Mouse (Mus musculus) CH12.LX (cell line): ENCODE measurements around the gene Lrrc23. TPM values are rescaled to one million over a fixed set of nuclear protein-coding genes. Genes with fewer than 3 reads are reported as not detected.
A peak's percentile ranks its signal among the peaks of the same experiment; 100 is the strongest.

Experiments
- DNase-seq: peaks from one replicate; pipeline ENCODE4 v3.0.0-alpha.2; 2013; ENCODE audit errors: extremely low read depth
- H3K27ac ChIP-seq: 2 replicates; pipeline ENCODE4 v1.5.1; 2012; ENCODE audit warnings: low read depth, mild to moderate bottlenecking, control low read depth, moderate library complexity; ENCODE audit not compliant: insufficient read depth
- H3K27me3 ChIP-seq: replicated peaks from 2 replicates; pipeline ENCODE3; 2012; ENCODE audit warnings: inconsistent platforms
- H3K36me3 ChIP-seq, 2 experiments: replicated peaks in 1 of 2; 2 replicates each; pipeline versions ENCODE3 to v1.6.1; 2012; ENCODE audit warnings: inconsistent platforms in 1 of 2, low read length in 1 of 2, mild to moderate bottlenecking in 1 of 2, mixed read lengths in 1 of 2, moderate library complexity in 1 of 2; ENCODE audit not compliant: control insufficient read depth in 1 of 2, insufficient read depth in 1 of 2
- H3K4me1 ChIP-seq, 2 experiments: 2 replicates each; pipeline ENCODE4 v1.6.1; 2012; ENCODE audit warnings: inconsistent platforms in 1 of 2, moderate library complexity in 1 of 2; ENCODE audit not compliant: insufficient read depth in 2 of 2, control insufficient read depth in 1 of 2
- H3K4me2 ChIP-seq: 2 replicates; pipeline ENCODE4 v1.6.1; 2012; ENCODE audit warnings: low read depth, mild to moderate bottlenecking, control low read depth; ENCODE audit not compliant: poor library complexity, insufficient read depth, severe bottlenecking
- H3K4me3 ChIP-seq, 3 experiments: fragments of 150-350 bp in 1 of 3; sonication (generic) in 1 of 3; replicated peaks in 1 of 3; 2 replicates each; pipeline versions ENCODE3 to v1.5.1; 2011 to 2012; ENCODE audit warnings: low read depth in 2 of 3, low read length in 2 of 3, mild to moderate bottlenecking in 2 of 3, moderate library complexity in 2 of 3, control low read depth in 1 of 3, improper control_type of control experiment in 1 of 3, inconsistent platforms in 1 of 3, mixed read lengths in 1 of 3; ENCODE audit not compliant: poor library complexity in 1 of 3
- H3K79me2 ChIP-seq: replicated peaks from 2 replicates; pipeline ENCODE4 v1.6.1; 2012; ENCODE audit warnings: mild to moderate bottlenecking, moderate library complexity; ENCODE audit not compliant: control insufficient read depth, poor library complexity, insufficient read depth, severe bottlenecking; ENCODE audit errors: extremely low read depth
- H3K9ac ChIP-seq: 2 replicates; pipeline ENCODE4 v1.6.1; 2012; ENCODE audit warnings: low read depth, mild to moderate bottlenecking, control low read depth, moderate library complexity; ENCODE audit not compliant: insufficient read depth
- H3K9me3 ChIP-seq: replicated peaks from 2 replicates; pipeline ENCODE3; 2012; ENCODE audit warnings: low read length, inconsistent platforms, mixed read lengths
- BHLHE40 ChIP-seq: IDR thresholded peaks from 2 replicates; pipeline ENCODE4 v1.6.1; 2011; ENCODE audit warnings: mild to moderate bottlenecking, low read depth, low read length, improper control_type of control experiment
- CHD1 ChIP-seq: IDR thresholded peaks from 2 replicates; pipeline ENCODE4 v1.6.1; 2012; ENCODE audit warnings: low read depth, low read length, improper control_type of control experiment, inconsistent platforms
- CHD2 ChIP-seq: IDR thresholded peaks from 2 replicates; pipeline ENCODE4 v1.6.1; 2011; ENCODE audit warnings: low read length, improper control_type of control experiment
- CTCF ChIP-seq, 2 experiments: IDR thresholded peaks in 1 of 2; conservative IDR thresholded peaks in 1 of 2; 2 replicates each; pipeline ENCODE4 v1.5.1; 2011 to 2012; ENCODE audit warnings: low read depth in 2 of 2, low read length in 2 of 2, improper control_type of control experiment in 1 of 2, inconsistent platforms in 1 of 2, mild to moderate bottlenecking in 1 of 2, moderate library complexity in 1 of 2
- E2F4 ChIP-seq: IDR thresholded peaks from 2 replicates; pipeline ENCODE4 v1.6.1; 2011; ENCODE audit warnings: low read depth, low read length, improper control_type of control experiment; ENCODE audit not compliant: insufficient replicate concordance
- ELF1 ChIP-seq: IDR thresholded peaks from 2 replicates; pipeline ENCODE4 v1.6.1; 2014; ENCODE audit warnings: low read depth, mild to moderate bottlenecking, inconsistent platforms, low read length, improper control_type of control experiment
- ETS1 ChIP-seq: conservative IDR thresholded peaks from 2 replicates; pipeline ENCODE4 v1.6.1; 2012; ENCODE audit warnings: low read depth, mild to moderate bottlenecking, inconsistent platforms, low read length, improper control_type of control experiment, moderate library complexity
- GABPA ChIP-seq: IDR thresholded peaks from 2 replicates; pipeline ENCODE4 v1.6.1; 2012; ENCODE audit warnings: low read depth, low read length, improper control_type of control experiment, inconsistent platforms; ENCODE audit not compliant: insufficient replicate concordance
- HCFC1 ChIP-seq: IDR thresholded peaks from 2 replicates; pipeline ENCODE4 v1.6.1; 2012; ENCODE audit warnings: low read depth, mild to moderate bottlenecking, inconsistent platforms, low read length, improper control_type of control experiment
- IRF4 ChIP-seq: IDR thresholded peaks from 2 replicates; pipeline ENCODE4 v1.6.1; 2014; ENCODE audit warnings: low read depth, mild to moderate bottlenecking, inconsistent platforms, low read length, improper control_type of control experiment
- JUN ChIP-seq: IDR thresholded peaks from 2 replicates; pipeline ENCODE4 v1.6.1; 2011; ENCODE audit warnings: low read depth, mild to moderate bottlenecking, low read length, improper control_type of control experiment, moderate library complexity; ENCODE audit not compliant: insufficient read depth
- JUND ChIP-seq: conservative IDR thresholded peaks from 2 replicates; pipeline ENCODE4 v1.6.1; 2011; ENCODE audit warnings: low read depth, low read length, improper control_type of control experiment
- KAT2A ChIP-seq: IDR thresholded peaks from 2 replicates; pipeline ENCODE4 v1.6.1; 2012; ENCODE audit warnings: low read length, improper control_type of control experiment, inconsistent platforms; ENCODE audit not compliant: insufficient replicate concordance
- MAFK ChIP-seq: IDR thresholded peaks from 2 replicates; pipeline ENCODE4 v1.6.1; 2011; ENCODE audit warnings: low read length, improper control_type of control experiment; ENCODE audit not compliant: insufficient replicate concordance
- MAX ChIP-seq: IDR thresholded peaks from 2 replicates; pipeline ENCODE4 v1.6.1; 2011; ENCODE audit warnings: low read length, improper control_type of control experiment
- MAZ ChIP-seq: IDR thresholded peaks from 2 replicates; pipeline ENCODE4 v1.6.1; 2012; ENCODE audit warnings: low read depth, mild to moderate bottlenecking, inconsistent platforms, low read length, improper control_type of control experiment, moderate library complexity
- MEF2A ChIP-seq: IDR thresholded peaks from 2 replicates; pipeline ENCODE4 v1.6.1; 2014; ENCODE audit warnings: low read depth, mild to moderate bottlenecking, inconsistent platforms, low read length, improper control_type of control experiment, borderline replicate concordance
- MXI1 ChIP-seq: IDR thresholded peaks from 2 replicates; pipeline ENCODE4 v1.6.1; 2011; ENCODE audit warnings: mild to moderate bottlenecking, low read depth, low read length, improper control_type of control experiment
- MYC ChIP-seq: IDR thresholded peaks from 2 replicates; pipeline ENCODE4 v1.6.1; 2011; ENCODE audit warnings: low read depth, mild to moderate bottlenecking, improper control_type of control experiment, low read length
- NELFE ChIP-seq: IDR thresholded peaks from 2 replicates; pipeline ENCODE4 v1.6.1; 2011; ENCODE audit warnings: low read depth, low read length, improper control_type of control experiment
- NRF1 ChIP-seq: IDR thresholded peaks from 2 replicates; pipeline ENCODE4 v1.6.1; 2014; ENCODE audit warnings: low read depth, mild to moderate bottlenecking, inconsistent platforms, low read length, improper control_type of control experiment, moderate library complexity
- PAX5 ChIP-seq: IDR thresholded peaks from 2 replicates; pipeline ENCODE4 v1.6.1; 2012; ENCODE audit warnings: low read length, inconsistent platforms, mixed read lengths
- POLR2A ChIP-seq: IDR thresholded peaks from 2 replicates; pipeline ENCODE4 v1.6.1; 2011; ENCODE audit warnings: low read depth, mild to moderate bottlenecking, improper control_type of control experiment, low read length
- POLR2AphosphoS2 ChIP-seq: IDR thresholded peaks from 2 replicates; pipeline ENCODE4 v1.6.1; 2011; ENCODE audit warnings: low read depth, low read length, improper control_type of control experiment
- RAD21 ChIP-seq: IDR thresholded peaks from 2 replicates; pipeline ENCODE4 v1.6.1; 2011; ENCODE audit warnings: low read depth, mild to moderate bottlenecking, low read length, improper control_type of control experiment, moderate library complexity
- RCOR1 ChIP-seq: conservative IDR thresholded peaks from 2 replicates; pipeline ENCODE4 v1.6.1; 2012; ENCODE audit warnings: low read depth, mild to moderate bottlenecking, inconsistent platforms, low read length, improper control_type of control experiment
- SIN3A ChIP-seq: IDR thresholded peaks from 2 replicates; pipeline ENCODE4 v1.6.1; 2012; ENCODE audit warnings: low read length, improper control_type of control experiment, inconsistent platforms
- SMC3 ChIP-seq: IDR thresholded peaks from 2 replicates; pipeline ENCODE4 v1.6.1; 2011; ENCODE audit warnings: low read depth, low read length, improper control_type of control experiment
- TBP ChIP-seq: conservative IDR thresholded peaks from 2 replicates; pipeline ENCODE4 v1.6.1; 2011; ENCODE audit warnings: low read depth, low read length, improper control_type of control experiment
- TCF12 ChIP-seq: IDR thresholded peaks from 2 replicates; pipeline ENCODE4 v1.6.1; 2014; ENCODE audit warnings: low read depth, mild to moderate bottlenecking, inconsistent platforms, low read length, improper control_type of control experiment
- UBTF ChIP-seq: IDR thresholded peaks from 2 replicates; pipeline ENCODE4 v1.6.1; 2012; ENCODE audit warnings: low read depth, mild to moderate bottlenecking, inconsistent platforms, low read length, improper control_type of control experiment, moderate library complexity
- USF1 ChIP-seq: IDR thresholded peaks from 2 replicates; pipeline ENCODE4 v1.6.1; 2014; ENCODE audit warnings: low read depth, mild to moderate bottlenecking, inconsistent platforms, low read length, improper control_type of control experiment
- USF2 ChIP-seq: conservative IDR thresholded peaks from 2 replicates; pipeline ENCODE4 v1.6.1; 2011; ENCODE audit warnings: low read depth, low read length, improper control_type of control experiment
- ZC3H11A ChIP-seq: IDR thresholded peaks from 2 replicates; pipeline ENCODE4 v1.6.1; 2012; ENCODE audit warnings: low read depth, mild to moderate bottlenecking, inconsistent platforms, low read length, improper control_type of control experiment
- ZKSCAN1 ChIP-seq: IDR thresholded peaks from 2 replicates; pipeline ENCODE4 v1.6.1; 2012; ENCODE audit warnings: low read depth, inconsistent platforms, low read length, improper control_type of control experiment, borderline replicate concordance
- ZMIZ1 ChIP-seq: IDR thresholded peaks from 2 replicates; pipeline ENCODE4 v1.6.1; 2012; ENCODE audit warnings: low read depth, mild to moderate bottlenecking, inconsistent platforms, low read length, improper control_type of control experiment
- ZNF384 ChIP-seq: IDR thresholded peaks from 2 replicates; pipeline ENCODE4 v1.6.1; 2012; ENCODE audit warnings: low read depth, low read length, improper control_type of control experiment, inconsistent platforms
- dilution Hi-C: fragments of 300-500 bp; cut with MboI; formaldehyde crosslinking; loops from 2 replicates; pipeline ENCODE4 v1.14.3; 2020; ENCODE audit warnings: low sequenced_read_pairs; ENCODE audit not compliant: extremely low pct_unique_long_range_greater_than_20kb, extremely low pct_ligation_motif_present
- in situ Hi-C: fragments of 300-500 bp; cut with MboI; formaldehyde crosslinking; loops from 3 replicates; pipeline ENCODE4 v1.14.3; 2019; ENCODE audit warnings: low sequenced_read_pairs, low pct_ligation_motif_present, low pct_unique_long_range_greater_than_20kb, mixed read lengths
- polyA plus RNA-seq: library from polyadenylated mRNA; unstranded; fragments of >175 nt; gene quantifications from 2 replicates; pipeline ENCODE4 v1.2.1, GENCODE M21; 2012; ENCODE audit warnings: low read depth; ENCODE audit not compliant: insufficient read length
- total RNA-seq, 2 experiments: library from RNA; depleted of rRNA; stranded (reverse); fragments of 300-350 nt in 1 of 2; fragments of >200 nt in 1 of 2; gene quantifications; 2 replicates each; pipeline ENCODE4 v1.2.3; 2012 to 2014

Gene Lrrc23
- total and polyA plus RNA-seq, 3 experiments: 0.20 TPM; not detected in 2

- dilution Hi-C loops: no loop called here
- H3K4me1 ChIP-seq: peaks cover 31 to 79% of the 10 kb centered on the region in 2 experiments
- in situ Hi-C loops: no loop called here
- TF ChIP-seq SMC3 (no peak; the same call in 1 of the 2 replicates), TCF12 (peak; percentile 75), POLR2A (peak; percentile 100), NELFE (peak; percentile 99), ZKSCAN1 (no peak), CHD1 (no peak), ETS1 (peak; percentile 97), RCOR1 (peak; percentile 89), PAX5 (no peak), MAX (peak; percentile 82), MAZ (peak; percentile 99), SIN3A (peak; percentile 93), JUND (peak; percentile 82; the same call in 1 of the 2 replicates), KAT2A (peak; percentile 72; the same call in 1 of the 2 replicates), RAD21 (no peak; the same call in 1 of the 2 replicates), MYC (peak; percentile 89; the same call in 1 of the 2 replicates), POLR2AphosphoS2 (peak; percentile 100), CTCF (conservative IDR thresholded peaks at IDR 0.05 in 1 of 2, IDR thresholded peaks at IDR 0.05 in 1 of 2; ENCODE audit: low read depth in 2 of 2, low read length in 2 of 2) (no peak), ELF1 (peak; percentile 93), USF1 (no peak; the same call in 1 of the 2 replicates), MXI1 (peak; percentile 87), UBTF (peak; percentile 93), MEF2A (peak; percentile 83), ZNF384 (peak; percentile 99), ZC3H11A (0 out of 2 replicates have a peak, but pooled peaks have one; percentile 1), MAFK (peak; percentile 89), TBP (peak; percentile 100), BHLHE40 (peak; percentile 84), CHD2 (peak; percentile 95), USF2 (peak; percentile 47; the same call in 1 of the 2 replicates), ZMIZ1 (peak; percentile 100), NRF1 (0 out of 2 replicates have a peak, but pooled peaks have one; percentile 47), IRF4 (peak; percentile 85; the same call in 1 of the 2 replicates), JUN (peak; percentile 53; the same call in 1 of the 2 replicates), HCFC1 (peak; percentile 80), E2F4 (peak; percentile 83; the same call in 1 of the 2 replicates), GABPA (no peak)
These were observed 38.4 kb downstream of the Lrrc23 start, which contains the start of gene Grcc10 for GRCm38 (mm10) chr6:124740888-124741761. Gene Grcc10, minus strand, starts transcription at chr6:124741374.

More at GRCm38 (mm10) chr6:124740888-124741761, 38.4 kb downstream of the Lrrc23 start, which contains the start of gene Grcc10:
- Histone ChIP-seq H3K36me3 (peaks cover 18 to 23% of the 10 kb centered on the region in 2 experiments), H3K79me2 (no peaks in the 10 kb centered on the region), H3K9me3 (no peaks in the 10 kb centered on the region), H3K9ac (peak within 1 kb of the TSS; percentile 90), H3K4me3 (peak within 1 kb of the TSS; percentile 62 to 74 (median 70)), H3K4me2 (peak within 1 kb of the TSS; percentile 76), H3K27ac (peak within 1 kb of the TSS; percentile 98), H3K27me3 (no peaks in the 10 kb centered on the region)
- peak; percentile 99 for DNase-seq
